Mouse (Mus musculus) naive thymus-derived CD4-positive, alpha-beta T cell, adult 2 months (primary cell): ENCODE results near the gene Actn2.
A peak's percentile ranks its signal among the peaks of the same experiment; 100 is the strongest.

Source experiments
- DNase-seq: peaks from one replicate; pipeline ENCODE4 v3.0.0-alpha.2; 2011; ENCODE audit warnings: low read depth

Actn2 gene

DNA sequence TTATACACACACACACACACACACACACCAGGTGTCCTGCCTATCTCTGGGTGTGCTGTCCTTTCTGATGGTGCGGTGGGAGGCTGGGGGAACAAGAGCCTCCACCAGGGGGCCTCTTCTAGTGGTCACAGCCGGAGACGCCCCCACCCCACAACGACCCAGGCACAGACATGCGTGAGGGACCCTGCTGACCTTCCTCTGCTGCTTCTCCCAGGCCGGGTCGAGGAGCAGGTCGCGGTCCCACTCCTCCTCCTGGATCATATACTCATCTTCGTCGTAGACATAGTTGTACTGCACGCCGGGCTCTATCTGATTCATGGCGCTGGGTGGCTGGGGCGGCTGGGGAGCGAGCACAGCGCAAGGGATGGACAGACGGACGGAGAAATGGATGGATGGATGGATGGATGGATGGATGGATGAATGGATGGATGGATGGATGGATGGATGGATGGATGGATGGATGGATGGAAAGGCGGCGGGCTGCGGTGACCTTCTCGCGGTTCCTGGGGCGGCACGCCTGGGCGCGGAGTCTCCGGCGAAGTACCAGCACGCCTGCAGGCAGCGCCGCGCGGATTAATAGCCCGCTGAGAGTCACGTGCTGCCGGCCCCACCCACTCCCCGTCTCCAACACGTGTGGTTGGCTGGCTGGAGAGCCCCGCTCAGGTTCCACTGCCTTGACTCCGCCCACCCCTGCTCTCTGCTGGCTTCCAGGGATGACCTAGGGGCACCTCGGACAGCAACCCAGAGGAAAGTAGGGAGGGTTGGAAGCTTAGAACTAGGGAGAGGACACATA, at the start of gene Actn2:
Gene Actn2 (minus strand): TSS at position 578 of the 793 bp plus-strand sequence.
- DNase-seq, result peak; percentile 82

DNA sequence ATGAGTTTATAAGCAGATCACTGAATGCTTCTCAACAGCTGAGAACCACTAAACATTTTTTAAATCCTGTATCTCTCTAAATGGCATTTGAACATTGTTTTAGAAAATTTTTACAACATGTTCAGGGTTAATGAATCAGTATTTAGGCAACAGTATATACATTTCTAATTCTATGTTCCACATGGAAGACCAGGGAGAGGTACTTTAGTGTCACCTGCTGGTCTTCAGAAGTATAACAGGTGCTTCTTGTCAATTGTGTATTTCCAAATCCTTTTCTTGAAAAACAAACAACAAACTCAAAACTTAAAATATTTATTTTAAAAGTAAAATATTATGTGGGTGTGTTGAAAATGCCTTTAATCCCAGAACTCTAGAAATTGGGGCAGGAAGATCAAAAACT, 45.7 kb upstream of the Actn2 start:
- peak; percentile 75 for DNase-seq

DNA sequence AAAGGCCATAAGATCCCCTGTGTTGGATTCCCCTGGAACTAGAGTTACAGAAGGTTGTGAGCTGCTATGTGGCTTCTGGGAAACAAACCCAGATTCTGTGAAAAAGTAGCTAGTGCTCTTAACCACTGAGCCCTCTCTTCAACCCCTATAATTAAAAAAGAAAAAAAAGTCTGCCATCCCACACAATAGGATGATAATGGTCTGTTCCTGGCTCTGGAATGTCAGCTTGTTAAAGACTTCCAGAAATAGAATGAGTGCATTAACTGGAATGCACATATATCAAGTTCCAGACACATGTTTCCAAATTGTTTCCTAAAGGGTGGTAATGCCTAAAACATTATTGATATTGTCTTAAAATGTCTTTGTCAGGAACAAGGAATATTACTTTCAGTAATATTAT, 44.2 kb upstream of the Actn2 start:
- no peak for DNase-seq

DNA sequence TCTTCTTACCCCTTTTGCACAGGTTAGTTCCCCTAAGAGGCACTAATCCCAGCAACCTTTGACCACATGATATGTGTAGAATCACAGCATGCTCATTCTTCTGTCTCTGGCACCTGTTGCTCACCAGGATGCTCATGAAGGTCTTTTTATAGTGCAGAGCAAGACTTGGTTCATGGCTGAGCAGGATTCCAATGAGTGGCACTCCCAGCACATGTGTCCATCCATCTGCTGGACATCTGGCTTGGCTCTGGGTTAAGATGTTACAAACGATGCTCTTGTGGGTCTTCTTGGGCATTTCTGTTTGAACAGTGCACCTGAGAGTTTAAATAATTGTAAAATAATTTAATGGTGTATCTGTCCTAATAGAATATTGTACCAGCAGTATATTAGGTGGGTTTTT, 36.2 kb upstream of the Actn2 start:
- no peak for DNase-seq

DNA sequence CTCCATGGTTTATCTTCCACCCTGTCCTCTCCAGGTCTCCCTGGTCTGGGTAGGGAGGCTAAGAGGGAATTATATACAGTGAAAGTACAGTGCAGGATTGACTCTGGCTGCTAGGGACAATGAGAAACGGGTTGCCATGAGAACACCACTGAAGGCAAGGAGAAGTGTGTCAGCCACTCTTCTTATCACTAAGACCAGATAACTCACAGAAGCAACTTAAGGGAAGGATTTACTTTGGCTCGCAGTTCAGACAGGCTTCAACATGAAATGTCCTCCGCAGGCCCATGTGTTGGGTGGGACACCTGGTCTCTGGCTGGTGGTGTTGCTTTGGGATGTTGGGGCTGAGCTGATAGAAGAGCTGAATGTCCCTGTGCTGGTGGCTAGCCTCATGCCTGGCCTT, 32.2 kb upstream of the Actn2 start:
- no peak for DNase-seq

DNA sequence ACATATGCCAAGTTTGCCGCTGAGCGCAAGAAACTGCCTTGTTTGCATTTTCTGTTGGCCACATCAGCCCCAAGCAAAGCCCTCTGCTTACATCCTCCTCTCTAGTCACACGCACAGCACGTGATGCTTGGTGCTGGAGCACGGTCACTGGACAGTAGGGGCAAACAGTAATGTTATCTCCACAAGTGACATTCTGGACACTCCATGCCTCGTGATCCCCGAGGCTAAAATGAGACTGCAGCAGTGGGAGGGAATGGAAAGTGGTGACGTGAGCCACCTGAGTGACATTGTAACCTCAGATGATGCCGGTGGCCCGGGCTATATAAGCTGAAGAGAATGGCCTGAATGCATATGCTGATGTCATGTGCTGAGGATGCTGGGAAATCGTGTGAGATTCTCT, 29.4 kb upstream of the Actn2 start:
- DNase-seq, result no peak

DNA sequence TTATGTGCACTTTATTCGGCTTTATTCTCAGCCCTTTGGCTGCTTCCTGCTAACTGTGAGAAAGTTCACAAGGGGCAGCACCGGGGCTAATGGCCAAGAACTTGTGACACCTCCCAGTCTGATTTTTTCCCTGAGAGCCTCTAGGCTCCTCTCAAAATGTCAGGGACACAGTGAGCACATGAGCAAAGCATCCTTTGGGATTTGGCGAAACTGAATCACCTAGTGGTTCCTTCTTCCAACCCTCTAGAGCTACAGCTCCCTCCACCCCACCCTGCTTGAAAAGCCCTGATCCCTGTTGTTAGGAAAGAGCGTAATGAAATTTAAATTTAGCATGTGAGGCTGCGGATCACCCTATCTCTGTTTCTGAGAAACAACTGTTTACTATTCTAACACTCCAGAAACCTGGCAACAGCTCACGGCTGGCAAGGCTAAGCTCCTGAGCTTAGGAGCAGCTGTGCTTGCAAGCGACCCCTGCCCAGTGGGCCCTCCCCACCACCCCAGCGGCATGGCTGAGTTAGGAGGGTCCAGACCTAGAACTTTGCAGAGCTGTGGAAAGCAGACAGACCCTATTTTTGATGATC, 28.6 kb upstream of the Actn2 start:
- DNase-seq, result no peak

DNA sequence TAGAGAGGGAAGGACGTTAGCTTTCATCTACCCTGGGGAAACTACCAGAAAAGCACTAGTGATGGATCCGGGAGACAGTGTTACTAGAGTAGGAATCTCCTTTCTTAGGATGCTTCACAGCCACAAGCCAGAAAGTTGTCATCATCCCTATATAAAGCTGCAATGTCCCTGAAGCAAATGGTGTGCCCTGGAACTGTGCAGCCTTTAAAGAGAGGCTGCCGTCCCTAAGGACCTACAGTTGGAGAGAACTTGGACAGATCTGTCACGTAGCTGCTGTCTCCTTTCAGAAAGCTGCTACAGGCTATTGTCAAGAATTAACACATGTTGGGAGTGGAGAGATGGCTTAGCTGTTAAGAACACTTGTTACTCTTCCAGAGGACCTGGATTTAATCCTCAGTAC, 20.9 kb upstream of the Actn2 start:
- no peak for DNase-seq

DNA sequence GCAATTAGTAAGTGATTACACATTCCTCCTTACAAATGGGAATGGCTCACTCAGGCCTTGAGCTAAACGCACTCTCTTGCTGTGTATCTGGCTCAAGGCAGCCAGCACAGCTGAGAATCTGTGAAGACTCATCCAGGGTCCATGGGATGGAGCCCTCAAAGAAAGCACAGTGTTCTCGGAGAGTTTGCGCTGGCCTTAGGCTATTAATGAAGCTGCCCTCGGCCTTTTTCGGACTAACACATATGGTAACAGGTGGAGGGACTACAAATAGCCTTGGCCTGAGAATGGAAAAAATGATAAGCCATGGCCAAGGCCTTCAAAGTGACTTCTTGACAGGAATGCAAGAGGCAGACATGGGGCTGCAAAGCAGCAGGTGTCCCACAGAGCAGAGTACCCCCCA, 17.0 kb upstream of the Actn2 start:
- no peak for DNase-seq

DNA sequence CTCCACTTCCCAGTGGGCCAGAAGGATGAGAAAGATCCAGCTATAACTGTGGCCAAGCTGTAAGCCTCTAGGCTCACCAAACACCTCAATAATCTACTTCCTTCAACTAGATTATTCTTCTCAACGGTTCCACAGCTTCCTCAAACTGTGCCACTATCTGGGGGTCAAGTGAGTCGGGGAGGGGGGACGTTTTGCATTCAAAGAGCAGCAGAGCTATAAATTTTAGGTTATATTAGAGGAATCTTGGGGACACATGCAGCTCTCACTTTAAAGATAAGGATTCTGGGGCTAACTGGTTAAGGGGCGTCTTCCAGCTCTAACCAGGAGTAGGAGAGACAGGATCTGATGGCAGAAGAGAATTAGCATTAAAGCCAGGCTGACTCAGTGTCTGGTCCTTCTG, 15.6 kb upstream of the Actn2 start:
- DNase-seq, result no peak

DNA sequence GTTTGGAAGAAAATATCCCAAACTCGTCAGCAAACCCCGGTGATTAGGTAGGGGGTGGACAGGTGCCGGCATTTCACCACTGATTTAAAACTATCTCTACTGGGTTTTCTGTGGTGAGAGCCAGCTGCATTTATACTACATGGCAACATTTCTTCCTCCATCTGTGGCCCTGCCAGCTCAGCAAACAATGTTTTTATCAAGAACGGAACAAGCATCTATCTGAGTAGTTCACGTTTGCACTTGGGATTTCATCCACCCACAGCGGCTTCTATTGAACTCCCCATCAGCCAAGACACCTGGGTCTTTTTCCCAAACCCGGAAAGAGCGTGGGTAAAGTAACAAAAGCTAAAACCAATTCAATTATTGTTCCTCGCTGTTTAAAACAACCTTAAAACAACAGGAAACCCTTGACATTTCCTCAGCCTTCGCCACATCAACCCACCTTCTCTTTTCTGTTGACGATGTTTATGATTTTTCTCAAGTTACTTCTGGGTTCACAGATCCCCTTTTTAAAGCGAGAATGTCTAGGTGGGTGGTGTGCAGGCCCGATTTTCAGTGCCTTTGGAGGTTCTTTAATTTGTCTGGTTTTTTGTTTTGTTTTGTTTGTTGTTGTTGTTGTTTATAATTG, 8.8 kb upstream of the Actn2 start:
- peak; percentile 59 for DNase-seq

DNA sequence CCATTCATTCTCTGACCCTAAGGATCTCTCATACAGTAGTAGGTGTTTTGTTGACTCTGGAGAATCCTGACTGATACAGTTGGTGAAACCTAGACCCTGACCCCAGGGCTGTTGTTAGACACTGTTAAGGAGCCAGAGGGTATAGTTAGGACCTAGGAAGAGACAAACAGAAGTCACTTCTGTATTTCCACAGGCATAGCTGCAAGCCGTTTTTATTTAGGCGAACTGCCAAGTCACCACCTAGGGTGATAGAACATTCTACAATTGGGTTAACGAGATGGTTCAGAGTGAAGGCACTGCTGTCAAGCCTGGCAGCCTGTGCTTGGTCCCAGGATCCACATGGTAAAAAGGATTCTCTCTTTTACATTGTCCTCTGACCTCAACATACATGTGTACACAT, 6.3 kb upstream of the Actn2 start:
- no peak for DNase-seq

DNA sequence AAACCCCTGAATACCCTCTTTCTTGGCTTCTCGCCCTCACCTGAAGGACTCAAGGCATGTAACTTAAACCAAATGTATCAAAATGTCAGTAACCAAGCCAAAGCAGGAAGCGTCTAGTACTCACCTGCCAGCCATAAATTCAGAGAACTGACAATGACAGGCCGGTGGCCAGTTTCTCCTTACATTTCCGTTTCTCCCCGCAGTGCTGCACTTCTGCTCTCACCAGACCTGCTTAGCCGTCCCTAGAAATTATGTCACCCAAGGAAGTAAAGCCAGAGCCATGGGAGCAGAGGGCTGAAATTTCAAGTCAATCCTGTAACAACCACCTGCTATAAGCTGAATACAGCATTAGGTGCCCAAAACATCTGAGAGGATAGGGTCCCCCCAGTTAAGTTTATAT, 887 bp upstream of the Actn2 start:
- DNase-seq, result no peak

DNA sequence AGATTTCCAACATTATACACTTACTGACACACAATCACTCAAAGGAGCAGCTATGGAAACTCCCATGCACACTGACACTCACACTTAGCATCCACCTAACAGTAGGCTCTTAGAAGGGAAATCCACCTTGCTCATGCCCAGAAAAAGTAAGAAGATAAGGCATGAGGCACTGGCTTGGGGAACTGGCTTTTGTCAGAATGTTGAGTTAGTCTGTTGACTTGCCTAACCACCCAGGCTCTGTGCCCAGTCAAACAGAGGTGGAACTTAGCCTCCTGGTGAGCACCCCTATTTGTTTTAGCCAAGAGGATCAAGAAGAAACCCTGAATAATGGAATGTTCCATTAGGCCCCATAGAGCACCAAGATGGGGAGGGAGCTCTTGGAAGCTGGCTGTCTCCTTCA, 1.1 kb downstream of the Actn2 start:
- DNase-seq, result no peak

DNA sequence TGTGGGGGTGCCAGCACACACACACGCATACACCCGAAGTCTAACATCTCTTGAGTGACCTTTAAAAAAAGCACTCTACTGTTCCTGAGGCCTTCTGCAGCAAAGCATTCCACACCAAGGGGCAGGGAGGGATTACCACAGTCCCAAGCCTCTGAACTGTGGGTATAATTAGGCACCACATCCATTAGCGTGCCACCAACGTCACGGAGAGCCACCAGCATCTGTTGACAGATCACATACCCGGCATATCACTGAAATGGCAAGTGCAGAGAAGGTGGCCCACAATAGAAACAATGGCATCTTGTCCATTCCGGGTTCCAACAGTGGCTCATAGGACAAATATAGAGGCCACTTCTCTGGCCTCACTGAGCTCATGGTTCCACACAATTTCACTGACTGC, 2.8 kb downstream of the Actn2 start:
- DNase-seq, result no peak

DNA sequence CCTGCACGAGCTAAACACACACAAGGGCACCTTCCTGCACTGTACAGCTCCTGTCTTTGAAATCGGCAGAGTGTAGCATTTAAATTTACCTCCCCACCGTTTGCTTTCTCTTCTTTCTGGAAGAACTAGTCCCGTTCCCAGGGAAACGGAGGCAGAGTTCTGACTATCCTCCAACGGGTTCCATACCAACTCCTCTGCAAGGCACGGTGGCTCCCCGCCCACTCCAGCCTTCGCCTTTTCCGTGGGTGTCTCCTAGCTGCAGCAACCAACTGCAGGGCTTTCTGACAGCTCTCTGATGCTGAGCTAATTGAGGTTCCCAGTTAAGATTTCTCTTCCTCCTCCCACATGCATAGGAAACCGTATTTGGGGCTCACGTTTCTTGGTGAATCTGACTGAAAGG, 6.5 kb downstream of the Actn2 start:
- DNase-seq, result no peak

DNA sequence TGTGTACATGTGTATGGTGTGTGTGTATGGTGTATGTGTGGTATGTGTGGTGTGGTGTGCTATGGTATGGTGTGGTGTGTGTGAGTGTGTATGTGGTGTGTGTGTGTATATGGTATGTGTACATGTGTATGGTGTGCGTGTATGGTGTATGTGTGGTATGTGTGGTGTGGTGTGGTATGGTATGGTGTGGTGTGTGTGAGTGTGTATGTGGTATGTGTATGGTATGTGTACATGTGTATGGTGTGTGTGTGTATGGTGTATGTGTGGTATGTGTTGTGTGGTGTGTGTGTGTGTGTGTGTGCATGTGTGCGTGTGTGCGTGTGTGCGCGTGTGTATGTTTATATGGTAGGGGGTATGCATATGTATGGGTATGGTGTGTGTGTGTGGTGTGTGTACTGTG, 9.0 kb downstream of the Actn2 start:
- DNase-seq, result no peak

DNA sequence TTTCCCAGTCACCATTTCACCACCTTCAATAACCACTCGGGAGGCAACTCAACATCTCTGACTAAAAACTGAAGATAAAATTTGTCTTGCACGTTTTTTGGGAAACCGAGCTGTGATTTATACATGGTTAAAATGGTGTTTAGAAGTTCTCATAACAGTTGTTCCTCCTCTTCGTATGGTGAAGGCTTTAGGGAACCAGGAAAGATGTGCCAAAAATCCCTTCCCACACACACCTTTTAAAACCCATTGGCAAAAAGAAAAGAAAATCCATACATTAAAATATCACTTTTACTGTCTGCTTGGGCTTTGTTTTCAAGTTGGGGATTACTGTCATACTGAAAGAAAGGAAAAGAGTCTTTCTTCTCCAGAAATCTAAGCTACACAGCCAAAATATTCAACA, 12.2 kb downstream of the Actn2 start:
- DNase-seq, result no peak

DNA sequence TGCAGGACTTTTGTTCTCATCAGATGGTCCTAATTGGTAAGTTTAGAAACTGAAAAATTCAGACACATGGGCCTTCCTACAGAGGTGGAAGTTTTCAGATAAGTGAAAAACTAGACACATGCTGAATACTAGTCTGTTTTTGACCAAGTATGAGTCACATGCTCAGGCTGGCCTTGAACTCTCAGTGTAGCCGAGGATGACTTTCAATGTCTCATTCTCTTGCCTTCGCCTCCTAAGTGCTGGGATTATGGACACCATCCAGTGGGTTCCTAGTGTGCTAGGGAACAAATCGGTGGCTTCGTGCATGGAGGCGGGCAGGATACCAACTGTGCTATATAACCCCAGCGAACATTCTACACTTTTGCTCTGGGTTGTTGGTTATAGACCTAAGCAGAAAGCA, 13.0 kb downstream of the Actn2 start:
- DNase-seq, result no peak

DNA sequence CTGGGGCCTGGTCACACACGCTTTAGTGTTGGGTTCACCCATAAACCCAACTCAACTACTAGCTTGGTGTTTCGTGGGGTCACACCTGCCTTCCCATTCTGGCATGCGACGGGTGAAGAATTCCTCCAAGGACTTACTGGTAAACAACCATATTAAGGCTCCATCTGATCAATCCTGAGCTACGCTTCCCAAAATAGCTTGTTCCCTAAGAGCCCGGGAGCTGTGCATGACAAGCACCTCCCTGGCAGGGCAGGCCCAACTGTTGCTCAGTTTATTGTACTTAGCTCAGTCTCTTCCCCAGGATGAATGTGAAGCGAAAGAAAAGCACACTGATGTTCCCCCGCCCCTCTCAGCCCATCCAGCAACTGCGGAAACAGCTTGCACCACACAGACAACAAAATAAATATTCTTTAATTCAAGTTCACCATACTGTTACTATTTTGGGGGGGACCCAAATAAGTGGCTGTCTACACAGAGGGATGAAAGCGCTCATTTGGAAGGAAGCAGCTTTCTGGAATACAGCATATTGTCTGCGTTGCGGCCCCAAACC, 17.4 kb downstream of the Actn2 start:
- no peak for DNase-seq

DNA sequence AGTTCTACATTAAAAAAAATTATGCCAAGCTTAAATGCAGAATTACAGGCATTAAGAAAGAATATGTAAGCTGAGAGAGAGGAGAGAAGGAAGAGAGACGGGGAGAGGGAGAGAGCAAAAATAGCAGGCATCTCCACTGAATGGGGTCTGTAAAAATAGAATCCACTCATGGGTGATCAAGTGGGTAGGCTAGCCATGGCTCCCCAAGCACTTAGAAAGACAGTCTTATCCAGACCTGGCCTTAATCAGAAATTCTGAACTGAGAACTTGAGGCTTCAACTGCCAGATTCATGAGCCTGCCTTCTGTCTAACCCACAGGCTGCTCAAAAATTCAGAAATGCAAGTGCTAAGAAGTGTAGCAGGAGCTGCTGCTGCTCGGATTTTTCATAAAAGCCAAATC, 20.4 kb downstream of the Actn2 start:
- no peak for DNase-seq

DNA sequence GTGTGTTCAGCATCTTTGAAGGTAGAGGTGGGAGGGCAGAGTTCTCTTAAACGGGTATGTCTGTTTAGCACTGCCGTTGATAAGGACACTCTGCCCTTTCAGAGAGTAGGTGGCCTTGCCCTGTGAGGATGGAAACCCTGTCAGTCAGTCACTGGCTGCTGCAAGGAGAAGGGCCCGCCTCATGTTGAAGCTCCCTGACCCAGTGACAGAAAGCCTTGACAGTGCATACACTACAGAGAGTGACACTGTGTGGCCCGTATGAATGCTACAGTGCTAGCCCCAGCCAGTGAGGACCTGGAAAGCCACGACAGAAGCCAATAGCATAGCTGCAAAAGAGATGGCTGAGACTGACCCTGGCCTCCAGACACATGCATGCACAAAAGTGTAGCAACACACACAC, 22.5 kb downstream of the Actn2 start:
- DNase-seq, result no peak

DNA sequence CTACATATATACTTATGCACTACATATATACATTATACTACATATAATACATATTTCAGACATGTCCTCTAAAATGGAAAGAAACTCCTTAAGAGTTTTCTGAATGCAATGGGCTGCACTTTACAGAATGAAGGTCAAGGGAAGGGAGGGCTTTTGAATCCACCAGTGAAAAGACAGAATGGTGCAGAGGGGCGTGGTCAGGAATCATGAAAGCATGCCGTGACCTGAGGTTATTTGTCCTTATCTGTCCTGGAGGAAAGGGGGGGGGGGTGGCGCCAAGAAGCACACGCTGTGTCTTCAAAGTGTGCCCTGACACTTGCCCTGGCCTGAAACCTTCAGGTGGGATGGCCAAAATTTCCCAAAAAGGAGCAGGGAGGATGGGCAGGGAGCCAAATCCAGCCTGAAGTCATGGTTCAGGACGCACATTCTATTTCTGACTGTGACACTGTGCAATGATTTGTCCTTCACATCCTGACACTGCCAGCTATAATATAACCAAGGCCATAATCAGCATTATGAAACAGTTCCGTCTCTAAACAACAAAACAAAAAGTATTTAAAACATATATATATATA, 23.3 kb downstream of the Actn2 start:
- DNase-seq, result no peak
